Mouse (Mus musculus) neutrophil, adult 5-6 weeks (primary cell): Measurements from ENCODE around the gene Ppp2ca. TPM values are rescaled to one million over a fixed set of nuclear protein-coding genes. Genes with fewer than 3 reads are reported as not detected.
"Not testable (repeated sequence)": the region's sequence is repeated elsewhere in the genome, so short reads cannot be mapped to it uniquely, and the experiment has no call there.

ENCODE experiments used
- ATAC-seq: fragments of 151-379, 151-347 bp; 2 replicates; pipeline ENCODE4 v1.8.0; 2017; ENCODE audit warnings: mild to moderate bottlenecking, moderate TSS enrichment; ENCODE audit not compliant: insufficient number of reproducible peaks, poor library complexity, low FRiP score, severe bottlenecking; ENCODE audit errors: extremely low read depth
- total RNA-seq: library from RNA; stranded (forward); fragments of 200-1000 nt; gene quantifications from 2 replicates; pipeline ENCODE4 v1.2.3, GENCODE M21; 2017

The Ppp2ca gene
- total RNA-seq, 1 experiment from 2014 or later, result 133 TPM

DNA sequence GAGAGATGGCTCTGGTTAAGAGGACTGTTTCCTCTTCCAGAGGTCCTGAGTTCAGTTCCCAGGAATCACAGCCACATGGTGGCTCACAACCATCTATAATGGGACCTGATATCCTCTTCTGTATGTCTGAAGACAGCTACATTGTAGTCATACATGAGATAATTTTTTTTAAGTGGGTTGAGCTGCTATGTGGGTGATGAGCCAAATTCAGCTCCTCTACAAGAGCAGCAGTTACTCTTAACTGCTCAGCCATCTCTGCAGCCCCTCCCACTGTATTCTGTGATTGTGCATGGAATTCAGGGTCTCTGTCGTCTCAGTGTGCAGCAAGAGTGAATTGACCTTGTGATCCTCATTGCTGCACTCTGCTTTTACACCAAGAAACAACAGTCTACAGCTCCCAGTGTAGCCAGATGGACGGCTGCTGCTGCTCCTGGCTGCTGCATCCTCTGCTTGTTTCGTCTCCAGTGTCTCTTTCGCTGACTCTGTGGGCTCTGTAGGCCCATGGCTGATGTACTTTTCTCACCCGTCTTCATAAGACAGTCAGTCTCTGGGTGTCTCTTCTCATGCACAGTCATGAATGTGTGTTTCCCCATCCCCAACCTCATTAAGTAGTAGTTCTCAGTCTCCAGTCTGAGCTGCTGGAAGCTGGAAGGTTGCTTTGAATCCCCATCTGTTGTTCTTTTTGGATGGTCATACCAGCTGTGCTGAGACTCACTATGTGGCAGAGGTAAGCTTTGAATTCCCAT lies 30.0 kb downstream of the Ppp2ca start:
- ATAC-seq, result no peak

DNA sequence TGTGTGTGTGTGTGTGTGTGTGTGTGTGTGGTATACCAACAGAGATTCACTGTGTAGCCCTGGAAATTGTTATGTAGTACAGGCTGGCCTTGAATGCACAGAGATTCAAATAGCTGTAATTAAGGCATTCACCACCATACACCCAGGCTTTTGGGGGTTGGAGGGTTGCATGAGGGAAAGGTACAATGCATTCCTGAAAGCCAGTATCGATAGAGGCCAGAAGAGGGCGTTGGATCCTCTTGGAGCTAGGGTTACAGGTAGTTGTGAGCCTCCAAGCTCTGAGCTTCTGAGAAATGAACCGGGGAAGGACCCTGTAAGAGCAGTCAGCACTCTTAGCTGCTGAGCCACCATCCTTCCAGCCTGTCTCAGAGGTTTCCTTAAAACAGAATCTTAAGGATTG lies 30.7 kb downstream of the Ppp2ca start:
- no peak for ATAC-seq

DNA sequence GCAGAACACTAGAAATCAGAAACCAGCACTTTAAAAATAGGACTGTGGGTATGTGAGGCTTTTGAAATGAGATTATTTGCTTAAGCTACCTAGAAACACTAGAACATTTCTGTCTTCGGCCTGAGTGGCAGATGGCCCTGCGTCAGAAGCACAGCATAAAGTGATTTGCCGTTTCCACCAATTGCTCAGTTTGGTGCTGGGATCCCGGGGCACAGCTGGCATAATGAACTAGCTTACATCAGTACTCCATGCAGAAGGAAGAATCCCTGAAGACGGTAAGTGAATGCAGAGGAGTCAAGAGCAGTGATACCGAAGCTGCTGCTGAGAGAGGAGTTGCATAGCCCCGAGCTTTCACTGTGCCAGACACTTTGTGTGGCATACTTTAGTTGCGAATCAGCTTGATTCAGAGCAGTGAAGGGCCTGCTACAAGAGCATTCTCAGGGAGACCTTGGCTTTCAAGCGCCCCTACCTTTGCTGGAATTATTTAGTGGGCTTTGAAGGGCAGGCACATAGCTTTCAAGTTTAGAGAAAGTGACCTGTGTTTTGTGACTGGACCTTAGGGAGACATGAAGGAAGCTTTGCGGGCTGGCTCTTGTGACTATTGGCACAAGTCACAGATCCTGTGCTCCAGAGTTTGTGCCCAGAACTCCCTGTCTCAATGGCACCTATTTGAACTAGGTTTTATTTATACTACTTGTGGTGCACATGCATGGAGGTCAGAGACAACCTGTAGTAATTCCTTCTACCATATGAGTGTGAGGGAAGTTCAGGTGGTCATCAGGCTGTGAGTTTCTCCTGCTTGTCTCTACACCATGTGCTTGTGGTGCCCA lies 31.4 kb downstream of the Ppp2ca start:
- ATAC-seq, result no peak

DNA sequence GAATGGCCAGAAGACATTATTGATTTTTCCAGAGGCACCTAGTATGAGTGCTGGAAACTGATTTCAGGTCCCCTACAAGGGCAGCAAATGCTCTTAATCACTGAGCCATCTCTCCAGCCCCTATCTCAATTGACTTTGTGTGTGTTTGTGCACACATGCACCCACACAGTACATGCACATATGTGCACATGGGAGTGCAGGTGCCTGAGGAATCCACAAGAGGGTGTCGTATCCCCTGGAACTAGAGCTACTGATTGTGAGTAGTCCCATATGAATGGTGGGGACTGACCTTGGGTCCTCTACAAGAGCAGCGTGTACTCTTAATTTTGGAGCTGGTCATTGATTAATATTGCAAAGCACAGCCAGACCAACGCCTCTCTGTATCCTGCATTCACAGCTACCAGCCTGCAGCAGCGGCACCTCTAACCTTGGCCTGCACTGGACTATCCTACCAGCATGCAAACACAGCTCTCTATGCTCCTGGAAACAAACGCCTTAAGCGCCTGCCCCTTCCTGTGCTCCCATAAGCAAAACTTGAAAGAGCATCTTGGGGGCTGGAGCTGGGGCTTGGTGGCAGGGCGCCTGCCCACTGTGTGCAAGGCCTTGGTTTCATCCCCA lies 32.1 kb downstream of the Ppp2ca start:
- ATAC-seq, result no peak

DNA sequence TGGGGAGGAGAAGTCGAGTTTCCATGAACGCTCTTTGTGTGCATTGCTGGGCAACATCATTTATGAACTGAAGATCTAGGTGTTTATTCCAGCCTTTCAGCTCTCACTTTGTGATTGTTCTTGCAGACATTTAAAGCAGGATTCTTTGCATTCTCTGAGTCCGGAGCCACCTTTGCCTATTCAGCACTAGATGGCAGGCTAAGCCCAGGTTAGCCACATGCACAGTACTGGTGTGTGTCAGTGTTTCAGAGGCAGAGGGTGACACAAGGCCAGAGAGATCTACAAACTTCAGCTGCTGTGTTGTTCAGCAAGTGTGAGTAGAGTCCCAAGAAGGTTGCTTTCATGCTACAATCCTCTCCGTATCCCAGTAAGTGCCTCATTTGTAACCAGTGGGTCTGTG lies 45.2 kb downstream of the Ppp2ca start:
- not testable (repeated sequence) for ATAC-seq

DNA sequence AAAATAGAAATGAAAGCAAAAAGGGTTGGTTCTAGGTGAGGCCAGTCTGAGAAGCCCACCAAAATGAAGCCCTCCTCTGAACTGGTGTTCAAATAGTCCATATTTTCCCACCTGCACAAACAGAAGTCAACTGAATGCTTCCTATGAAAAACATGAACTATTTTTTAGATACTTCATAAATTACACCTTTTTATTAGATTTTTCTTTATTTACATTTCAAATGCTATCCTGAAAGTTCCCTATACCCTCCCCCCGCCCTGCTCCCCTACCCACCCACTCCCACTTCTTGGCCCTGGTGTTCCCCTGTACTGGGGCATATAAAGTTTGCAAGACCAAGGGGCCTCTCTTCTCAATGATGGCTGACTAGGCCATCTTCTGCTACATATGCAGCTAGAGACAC lies 46.9 kb downstream of the Ppp2ca start, which contains the start of gene Olfr1373:
TSS of gene Olfr1373 (minus strand) at position 101 of the 400 bp plus-strand sequence.
- ATAC-seq, result not testable (repeated sequence)

DNA sequence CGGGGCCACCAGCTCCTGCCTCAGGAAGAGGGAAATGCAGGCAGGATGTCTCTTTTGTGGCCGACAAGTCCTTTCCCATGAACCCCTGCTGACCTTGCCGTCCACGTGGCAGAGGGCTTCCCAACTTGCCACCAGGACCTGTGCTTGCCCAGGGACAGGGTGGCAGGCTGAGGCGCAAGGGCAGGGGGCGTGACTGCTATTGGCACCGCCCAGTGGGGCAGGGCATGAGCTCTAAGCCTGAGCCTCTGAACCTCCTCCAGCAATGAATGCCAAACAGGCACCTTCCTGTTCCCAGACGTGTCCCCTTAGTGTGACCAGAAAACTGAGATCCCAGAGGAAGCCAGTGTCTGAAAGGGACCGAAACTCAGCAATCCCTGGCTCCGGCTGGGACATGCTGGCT lies 65.4 kb downstream of the Ppp2ca start:
- no peak for ATAC-seq

DNA sequence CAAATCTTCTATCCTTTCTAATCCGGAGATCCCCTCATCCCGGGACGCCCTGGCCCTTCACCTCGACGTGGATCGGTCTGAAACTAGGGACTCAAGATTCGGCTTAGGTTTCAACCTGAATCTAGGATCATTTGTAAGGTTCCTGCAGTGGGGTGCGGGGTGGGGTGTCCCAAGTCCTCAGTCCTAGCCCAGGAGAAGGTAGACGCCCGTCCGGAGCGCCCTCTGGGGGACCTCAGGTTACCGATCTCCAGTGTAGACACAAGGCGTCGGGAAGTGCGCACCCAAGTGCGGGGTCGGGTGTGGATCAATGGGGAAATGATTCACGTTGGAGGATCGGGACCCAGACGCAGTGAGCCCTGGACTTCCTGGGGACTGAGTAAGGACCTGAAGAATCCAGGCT lies 68.6 kb downstream of the Ppp2ca start:
- ATAC-seq, result no peak

DNA sequence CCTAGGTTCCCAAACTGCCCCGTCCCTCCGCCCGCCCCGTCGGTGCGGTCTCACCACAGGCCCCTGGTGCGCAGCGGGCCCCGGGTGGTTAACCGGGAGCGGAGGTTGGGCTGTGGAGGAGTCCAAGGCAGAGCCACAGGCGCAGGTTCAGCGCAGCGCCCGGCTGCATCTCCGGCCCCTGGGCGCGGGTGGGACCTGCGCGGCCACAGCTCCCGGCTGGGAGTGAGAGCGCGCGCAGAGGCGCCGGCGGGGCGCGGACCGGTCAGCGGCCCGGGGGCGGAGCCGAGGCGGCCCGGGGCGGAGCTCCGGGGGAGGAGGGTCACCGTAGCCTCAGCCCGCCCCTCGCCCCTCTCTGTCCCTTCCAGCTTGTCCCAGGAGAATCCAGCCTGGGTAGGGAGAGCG lies 69.4 kb downstream of the Ppp2ca start:
- not testable (repeated sequence) for ATAC-seq

DNA sequence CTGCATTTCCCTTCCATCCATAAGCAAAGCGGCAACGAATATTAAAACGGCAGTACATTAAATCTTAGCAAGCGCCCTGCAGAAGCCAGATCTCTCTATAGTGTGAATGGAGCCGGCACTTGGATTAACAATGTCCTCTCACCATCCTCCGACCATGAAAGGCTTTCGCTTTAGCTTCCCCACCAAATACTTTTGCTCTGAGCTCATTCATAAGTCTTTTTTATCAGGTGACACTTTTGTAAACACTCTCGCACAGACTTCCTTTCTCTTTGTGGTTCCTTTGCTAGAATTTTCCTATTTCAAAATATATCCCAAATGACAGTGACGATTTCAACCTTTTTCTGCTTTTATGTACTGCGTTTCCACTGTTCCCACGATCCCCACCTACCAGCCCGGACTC lies 70.0 kb downstream of the Ppp2ca start:
- ATAC-seq, result no peak

Other genes with a start within 250 kb of the Ppp2ca start
- gene Jade2, start 241.0 kb upstream of the Ppp2ca start, total RNA-seq, result 35.1 and 36.9 TPM in 2 replicates
- gene Cdkn2aipnl, start 131.0 kb upstream of the Ppp2ca start, total RNA-seq, result 37.9 and 40.5 TPM in 2 replicates
- 269 and 292 TPM in 2 replicates for gene Ube2b, start 97.9 kb upstream of the Ppp2ca start, total RNA-seq
- 12.8 and 21.7 TPM in 2 replicates for gene Cdkl3, start 94.5 kb upstream of the Ppp2ca start, total RNA-seq
- not detected in 2 replicates for gene Olfr1373, start 46.8 kb downstream of the Ppp2ca start, total RNA-seq
- gene Olfr1371, start 115.3 kb downstream of the Ppp2ca start, total RNA-seq, result not detected in 2 replicates
- 80.5 and 92.6 TPM in 2 replicates for gene Skp1a, start 133.3 kb downstream of the Ppp2ca start, total RNA-seq
- gene Tcf7, start 184.3 kb downstream of the Ppp2ca start, total RNA-seq, result 32.0 and 34.7 TPM in 2 replicates